Mouse (Mus musculus) stomach, postnatal 0 days (tissue): ENCODE results near the gene Tectb. TPM values are rescaled to one million over a fixed set of nuclear protein-coding genes. Genes with fewer than 3 reads are reported as not detected.
A peak's percentile ranks its signal among the peaks of the same experiment; 100 is the strongest.

ENCODE experiments used
- ATAC-seq: fragments of 200-750 bp; cut with Nextera tagmentation; 2 replicates; pipeline ENCODE4 v1.8.0; 2017; ENCODE audit not compliant: low FRiP score, low TSS enrichment
- DNase-seq: peaks from one replicate; pipeline ENCODE4 v3.0.0-alpha.2; 2016; ENCODE audit warnings: low spot score
- H3K27ac ChIP-seq: fragments of 300-500 bp; sonication (generic); replicated peaks from 2 replicates; pipeline ENCODE4 v1.5.1; 2014; ENCODE audit warnings: mild to moderate bottlenecking, control low read depth
- H3K27me3 ChIP-seq: fragments of 300-500 bp; sonication (generic); 2 replicates; pipeline ENCODE4 v1.6.1; 2014; ENCODE audit warnings: low read length; ENCODE audit not compliant: control insufficient read depth, insufficient read depth
- H3K36me3 ChIP-seq: fragments of 300-500 bp; sonication (generic); 2 replicates; pipeline ENCODE4 v1.6.1; 2014; ENCODE audit warnings: low read length, mixed read lengths; ENCODE audit not compliant: control insufficient read depth, insufficient read depth
- H3K4me1 ChIP-seq: fragments of 300-500 bp; sonication (generic); replicated peaks from 2 replicates; pipeline ENCODE4 v1.6.1; 2014; ENCODE audit warnings: antibody characterized with exemption; ENCODE audit not compliant: control insufficient read depth, insufficient read depth
- H3K4me2 ChIP-seq: fragments of 300-500 bp; sonication (generic); replicated peaks from 2 replicates; pipeline ENCODE4 v1.6.1; 2014; ENCODE audit warnings: low read depth, mild to moderate bottlenecking, control low read depth, moderate library complexity
- H3K4me3 ChIP-seq: fragments of 300-500 bp; sonication (generic); 2 replicates; pipeline ENCODE4 v1.5.1; 2014; ENCODE audit warnings: low read depth, low read length, control low read depth
- H3K9ac ChIP-seq: fragments of 300-500 bp; sonication (generic); 2 replicates; pipeline ENCODE4 v1.6.1; 2014; ENCODE audit warnings: mild to moderate bottlenecking, low read length, control low read depth, mixed read lengths
- H3K9me3 ChIP-seq: fragments of 300-500 bp; sonication (generic); 2 replicates; pipeline ENCODE4 v1.6.1; 2016; ENCODE audit warnings: low read length; ENCODE audit not compliant: control insufficient read depth
- CTCF ChIP-seq: IDR thresholded peaks from 2 replicates; pipeline ENCODE4 v1.5.1; 2016; ENCODE audit warnings: antibody characterized with exemption, low read depth, mild to moderate bottlenecking, moderate library complexity
- EP300 ChIP-seq: optimal IDR thresholded peaks from 2 replicates; pipeline ENCODE3; 2016; ENCODE audit warnings: antibody characterized with exemption
- WGBS: fragments of 180-500 bp; shearing (Covaris S2); extraction: QIAGEN DNeasy Blood & Tissue Kit; methylation state at CpG from one replicate; pipeline ENCODE4 v1.1.7; 2014; 5-methylcytosine and 5-hydroxymethylcytosine counted together
- polyA plus RNA-seq: library from polyadenylated mRNA; unstranded; fragments of >200 nt; fragmentation: Nextera tagmentation; extraction: Ambion mirVana; gene quantifications from 2 replicates; pipeline ENCODE4 v1.2.1, GENCODE M21; 2015

Tectb gene
- polyA plus RNA-seq, 1 experiment from 2014 or later: 0.23 TPM

DNA sequence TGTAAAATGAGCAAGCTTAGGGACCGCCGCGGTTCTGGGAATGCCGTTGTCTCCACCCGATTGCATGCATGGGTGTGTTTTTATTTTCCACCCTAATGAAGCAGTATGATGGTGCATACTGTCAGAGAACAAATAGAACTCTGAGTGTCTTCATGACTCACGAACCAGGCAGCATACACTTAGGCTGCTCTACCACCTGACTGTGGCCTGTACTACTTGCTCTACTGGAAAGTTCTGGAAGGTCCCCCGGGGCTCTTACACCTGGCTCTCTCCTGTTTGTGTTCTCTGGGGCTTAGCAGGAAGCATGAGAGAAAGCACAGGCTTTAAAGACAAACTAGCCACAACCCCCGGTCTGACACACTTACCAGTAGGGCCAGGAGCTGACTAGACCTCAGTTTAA, 38.8 kb downstream of the Tectb start:
- no peaks in the 10 kb centered on the region for H3K27me3 ChIP-seq
- peak overlapping the region; percentile 43; the same call in 1 of the 2 replicates for H3K4me3 ChIP-seq
- peak; percentile 87 for TF ChIP-seq EP300
- no peak for TF ChIP-seq CTCF
- no peaks in the 10 kb centered on the region for H3K9me3 ChIP-seq
- ATAC-seq (peak; percentile 87), DNase-seq (peak; percentile 29)
- no peak overlapping the region for H3K4me2 ChIP-seq
- peak overlapping the region; percentile 75 for H3K27ac ChIP-seq
- H3K4me1 ChIP-seq: 0 out of 2 replicates have a peak, but pooled peaks cover 3% of the 10 kb centered on the region
- H3K36me3 ChIP-seq: no peaks in the 10 kb centered on the region
- no peak overlapping the region for H3K9ac ChIP-seq
- 51% methylated on average over 8 of the region's 8 CpGs for WGBS

DNA sequence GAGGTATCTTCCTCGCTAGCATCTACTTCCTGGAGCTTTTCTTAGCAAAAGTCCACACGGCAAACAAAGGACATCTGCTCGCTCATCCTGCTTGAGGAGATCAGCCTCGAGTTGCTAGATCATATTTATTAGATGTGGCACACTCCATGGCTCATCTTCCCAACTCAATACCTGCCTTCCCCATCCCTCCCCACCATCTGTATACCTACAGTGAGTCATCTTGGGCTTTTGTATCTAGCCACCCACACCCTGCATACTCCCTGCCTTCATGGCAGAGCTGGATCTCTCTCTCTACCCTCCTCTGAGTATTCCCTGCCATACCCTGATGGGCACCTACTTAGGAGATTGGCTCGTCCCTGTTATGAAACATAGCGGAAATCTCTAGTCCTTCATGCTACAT, 40.7 kb downstream of the Tectb start:
- ATAC-seq: no peak
- H3K9me3 ChIP-seq: no peaks in the 10 kb centered on the region
- 72% methylated on average over 6 of the region's 6 CpGs for WGBS
- H3K27ac ChIP-seq: no peak overlapping the region
- TF ChIP-seq EP300: no peak
- TF ChIP-seq CTCF: no peak
- H3K4me3 ChIP-seq: no peak overlapping the region
- H3K36me3 ChIP-seq: no peaks in the 10 kb centered on the region
- no peaks in the 10 kb centered on the region for H3K27me3 ChIP-seq
- no peak overlapping the region for H3K4me2 ChIP-seq
- no peak overlapping the region for H3K9ac ChIP-seq
- DNase-seq: no peak
- H3K4me1 ChIP-seq: 0 out of 2 replicates have a peak, but pooled peaks cover 3% of the 10 kb centered on the region

DNA sequence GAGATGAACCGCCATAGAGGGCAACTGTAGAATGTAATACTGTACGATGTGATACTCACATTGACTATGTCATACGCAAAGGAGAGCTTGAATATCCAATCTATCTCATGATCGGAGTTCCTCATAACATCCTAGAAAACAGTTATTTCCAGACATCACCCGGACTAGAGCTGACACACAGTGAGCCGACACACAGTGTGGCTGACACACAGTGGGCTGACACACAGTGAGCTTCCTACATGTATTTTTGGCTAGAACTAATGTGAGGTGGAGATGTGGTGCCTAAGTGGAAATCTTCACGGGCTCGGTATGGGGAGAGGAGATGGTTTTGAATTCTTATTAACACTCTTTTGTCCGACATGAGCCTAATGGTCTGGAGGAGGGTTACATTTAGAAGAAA, 41.7 kb downstream of the Tectb start:
- Histone ChIP-seq H3K9ac (no peak overlapping the region), H3K4me1 (0 out of 2 replicates have a peak, but pooled peaks cover 3% of the 10 kb centered on the region), H3K4me3 (no peak overlapping the region), H3K4me2 (no peak overlapping the region), H3K9me3 (no peaks in the 10 kb centered on the region), H3K27ac (no peak overlapping the region), H3K36me3 (no peaks in the 10 kb centered on the region), H3K27me3 (no peaks in the 10 kb centered on the region)
- DNase-seq (no peak), ATAC-seq (no peak)
- 84% methylated on average over 9 of the region's 9 CpGs for WGBS
- TF ChIP-seq CTCF (no peak), EP300 (no peak)

GRCm38 (mm10) chr19:55226621-55227020, 46.1 kb downstream of the Tectb start:
- WGBS: 72% methylated on average over 5 of the region's 5 CpGs
- no peak overlapping the region for H3K9ac ChIP-seq
- H3K27me3 ChIP-seq: no peaks in the 10 kb centered on the region
- DNase-seq: no peak
- no peak for ATAC-seq
- no peaks in the 10 kb centered on the region for H3K4me1 ChIP-seq
- no peak overlapping the region for H3K4me2 ChIP-seq
- H3K27ac ChIP-seq: no peak overlapping the region
- H3K36me3 ChIP-seq: no peaks in the 10 kb centered on the region
- no peaks in the 10 kb centered on the region for H3K9me3 ChIP-seq
- TF ChIP-seq EP300: no peak
- TF ChIP-seq CTCF: no peak
- H3K4me3 ChIP-seq: no peak overlapping the region

GRCm38 (mm10) chr19:55227135-55227534, 46.6 kb downstream of the Tectb start:
- H3K27ac ChIP-seq: no peak overlapping the region
- no peak overlapping the region for H3K9ac ChIP-seq
- TF ChIP-seq CTCF (peak; percentile 41; the same call in 1 of the 2 replicates), EP300 (no peak)
- WGBS: 75% methylated on average over 7 of the region's 7 CpGs
- no peaks in the 10 kb centered on the region for H3K36me3 ChIP-seq
- H3K4me1 ChIP-seq: no peaks in the 10 kb centered on the region
- no peaks in the 10 kb centered on the region for H3K9me3 ChIP-seq
- no peak for ATAC-seq
- no peak for DNase-seq
- no peaks in the 10 kb centered on the region for H3K27me3 ChIP-seq
- no peak overlapping the region for H3K4me2 ChIP-seq
- H3K4me3 ChIP-seq: no peak overlapping the region

GRCm38 (mm10) chr19:55231081-55231480, 50.5 kb downstream of the Tectb start:
- H3K27ac ChIP-seq: no peak overlapping the region
- no peak for DNase-seq
- H3K36me3 ChIP-seq: no peaks in the 10 kb centered on the region
- no peak overlapping the region for H3K4me2 ChIP-seq
- no peak for ATAC-seq
- TF ChIP-seq CTCF: no peak
- TF ChIP-seq EP300: no peak
- no peak overlapping the region for H3K9ac ChIP-seq
- no peak overlapping the region for H3K4me3 ChIP-seq
- no peaks in the 10 kb centered on the region for H3K27me3 ChIP-seq
- H3K9me3 ChIP-seq: no peaks in the 10 kb centered on the region
- no peaks in the 10 kb centered on the region for H3K4me1 ChIP-seq
- 62% methylated on average over 10 of the region's 10 CpGs for WGBS
